Mouse (Mus musculus): ENCODE measurements around the gene Pdzd9.

The Pdzd9 gene

GRCm38 (mm10) chr7:120635821-120636220, 34.3 kb downstream of the Pdzd9 start:
- DNase-seq (ENCODE audit: inconsistent ontology term) = no peak

DNA sequence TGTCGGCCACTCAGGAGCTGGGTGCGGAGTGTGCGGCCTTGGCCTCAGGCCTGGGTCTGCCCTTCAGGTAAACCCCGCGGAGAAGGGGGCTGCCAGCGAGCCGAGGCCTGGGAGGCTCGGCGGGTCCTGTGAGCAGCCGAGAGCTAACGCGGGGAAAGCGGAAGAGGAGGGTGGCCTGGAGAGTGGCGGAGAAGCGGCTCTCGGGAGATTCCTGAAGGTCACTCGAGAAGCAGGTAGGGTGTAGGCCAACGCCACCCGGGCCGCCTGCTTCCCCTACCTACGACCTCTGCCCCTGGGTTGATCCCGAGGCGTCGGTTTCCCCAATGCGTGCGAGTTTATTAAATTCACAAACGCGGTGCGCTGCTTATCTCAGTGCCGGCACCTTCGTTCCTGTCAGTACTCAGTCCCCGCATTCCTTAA, 34.8 kb downstream of the Pdzd9 start:
- DNase-seq (ENCODE audit: inconsistent ontology term) = no peak

GRCm38 (mm10) chr7:120634711-120635361, 35.3 kb downstream of the Pdzd9 start, which contains the start of gene Uqcrc2:
Gene Uqcrc2, plus strand, starts transcription at chr7:120635176.
- peak; percentile 92 for DNase-seq (ENCODE audit: inconsistent ontology term)

DNA sequence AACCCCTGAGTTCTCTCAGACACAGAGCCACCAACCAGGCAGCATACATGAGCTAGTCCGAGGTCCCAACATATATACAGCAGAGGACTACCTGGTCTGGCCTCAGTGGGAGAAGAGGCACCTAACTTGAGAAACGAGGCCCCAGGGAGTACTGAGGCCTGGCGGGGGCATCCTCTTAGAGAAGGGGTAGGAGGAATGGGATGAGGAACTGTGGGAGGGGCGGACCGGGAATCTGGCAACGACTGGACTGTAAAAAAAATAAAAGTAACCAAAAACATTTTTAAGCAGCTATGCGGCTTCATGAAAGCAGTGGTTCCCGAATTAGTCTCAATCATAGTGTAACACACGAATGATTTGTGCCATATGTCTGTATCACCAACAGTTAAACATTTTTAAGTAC, 35.8 kb downstream of the Pdzd9 start:
- peak; percentile 52 for DNase-seq (ENCODE audit: inconsistent ontology term)

- peak; percentile 31 for DNase-seq (ENCODE audit: inconsistent ontology term)
These were observed 37.6 kb downstream of the Pdzd9 start for GRCm38 (mm10) chr7:120632518-120632917.

DNA sequence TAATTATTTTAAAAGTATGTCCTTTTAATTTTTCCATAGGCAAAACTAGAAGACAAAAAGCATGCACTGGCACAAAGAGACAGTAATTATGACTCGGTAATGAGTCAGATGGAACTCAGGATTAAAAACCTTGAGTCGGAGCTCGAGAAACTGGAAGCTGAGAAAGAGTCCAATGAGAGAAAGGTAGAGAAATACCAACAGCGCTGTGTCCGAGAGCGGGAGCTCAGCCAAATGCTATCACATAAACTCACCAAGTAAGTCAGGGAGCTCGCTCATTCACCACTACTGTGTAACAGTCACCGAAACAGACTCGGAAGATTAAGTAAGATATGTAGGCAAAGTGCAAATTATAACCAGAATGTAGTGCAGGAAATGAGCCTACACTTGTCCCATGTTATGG, 49.3 kb downstream of the Pdzd9 start:
- peak; percentile 55 for DNase-seq (ENCODE audit: inconsistent ontology term)

GRCm38 (mm10) chr7:120620075-120620771, 49.9 kb downstream of the Pdzd9 start:
- peak; percentile 26 for DNase-seq (ENCODE audit: inconsistent ontology term)
